Mouse (Mus musculus): ENCODE results near the gene Med1. TPM values are rescaled to one million over a fixed set of nuclear protein-coding genes. Genes with fewer than 3 reads are reported as not detected.
"Not testable (repeated sequence)": the region's sequence is repeated elsewhere in the genome, so short reads cannot be mapped to it uniquely, and the experiment has no call there.

The Med1 gene
- polyA plus RNA-seq, 1 experiment = 29.0 TPM

DNA sequence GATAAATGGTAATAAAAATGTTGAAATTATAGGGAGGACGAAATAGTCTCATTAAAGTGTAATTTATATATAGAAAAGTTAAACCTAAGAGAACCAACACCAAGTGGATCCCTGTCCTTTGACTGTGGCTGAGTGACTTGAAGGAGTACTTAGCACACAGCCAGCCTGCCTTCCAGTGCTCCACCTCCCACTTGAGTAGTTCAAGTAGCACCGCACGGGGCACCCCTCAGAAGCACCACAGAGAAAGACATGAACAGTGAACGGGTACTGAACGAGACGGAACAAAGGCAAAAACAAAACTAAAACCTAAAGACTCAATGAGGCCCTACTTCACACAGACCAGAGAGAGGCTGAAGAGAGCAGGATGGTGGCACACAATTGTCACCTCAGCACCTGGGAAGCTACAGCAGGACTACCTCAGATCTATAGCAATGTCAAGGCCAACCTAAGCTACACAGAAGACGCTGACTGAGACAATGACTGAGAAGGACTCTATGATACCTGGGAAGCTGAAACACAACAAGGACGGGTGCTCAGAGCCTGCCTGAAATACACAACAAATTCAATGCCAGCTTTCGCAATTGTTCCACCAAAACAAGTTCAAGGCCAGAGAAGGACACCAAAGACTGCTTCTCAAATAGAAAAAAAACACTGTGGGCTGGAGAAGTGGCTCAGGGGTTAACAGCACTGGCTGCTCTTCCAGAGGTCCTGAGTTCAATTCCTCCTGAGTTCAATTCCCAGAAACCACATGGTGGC is 5.3 kb downstream of the Med1 start:
- Histone ChIP-seq H3K27ac (ENCODE audit: control insufficient read depth, insufficient read depth, low read length) (no peak overlapping the region), H3K4me1 (replicated peaks; ENCODE audit: control insufficient read depth, insufficient read depth, low read length) (peaks cover 5% of the 10 kb centered on the region), H3K27me3 (ENCODE audit: control insufficient read depth, insufficient read depth, low read length) (no peaks in the 10 kb centered on the region), H3K4me3 (ENCODE audit: control insufficient read depth, insufficient read depth, low read length) (no peak overlapping the region), H3K36me3 (ENCODE audit: control insufficient read depth, insufficient read depth, low read length) (peaks cover 41% of the 10 kb centered on the region)
- WGBS = 96% methylated on average over 9 of the region's 9 CpGs
- TF ChIP-seq CTCF (IDR thresholded peaks at IDR 0.05; ENCODE audit: borderline replicate concordance, control insufficient read depth, extremely low read depth, insufficient read depth, low read length, poor library complexity) = no peak
- no peak for TF ChIP-seq POLR2A (IDR thresholded peaks at IDR 0.05; ENCODE audit: control insufficient read depth, extremely low read depth, insufficient read depth, low read length, poor library complexity)
- DNase-seq = no peak

DNA sequence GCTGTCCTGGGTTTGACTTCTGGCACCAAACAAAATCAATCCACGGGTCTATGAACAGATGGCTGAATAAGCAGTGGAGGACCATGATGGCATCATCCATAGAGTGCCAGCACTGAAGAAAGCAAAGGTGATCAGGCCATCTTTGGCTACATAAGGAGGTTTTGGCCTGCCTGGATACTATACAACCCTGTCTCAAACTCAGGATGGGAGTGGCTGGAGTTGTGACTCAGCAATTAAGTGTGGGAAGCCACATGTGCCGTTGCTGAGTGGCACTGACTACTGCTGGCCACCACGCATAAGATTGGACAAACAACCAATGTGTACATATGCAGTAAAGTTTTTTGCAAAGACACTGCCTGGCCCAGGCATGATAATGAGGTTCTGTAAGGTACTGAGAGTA is 10.9 kb downstream of the Med1 start:
- not testable (repeated sequence) for H3K4me3 ChIP-seq (ENCODE audit: control insufficient read depth, insufficient read depth, low read length); H3K4me1 ChIP-seq (replicated peaks; ENCODE audit: control insufficient read depth, insufficient read depth, low read length); H3K27ac ChIP-seq (ENCODE audit: control insufficient read depth, insufficient read depth, low read length); DNase-seq; H3K27me3 ChIP-seq (ENCODE audit: control insufficient read depth, insufficient read depth, low read length)
- H3K36me3 ChIP-seq (ENCODE audit: control insufficient read depth, insufficient read depth, low read length) = peaks cover 72% of the 10 kb centered on the region
- WGBS = 88% methylated on average over 3 of the region's 3 CpGs

DNA sequence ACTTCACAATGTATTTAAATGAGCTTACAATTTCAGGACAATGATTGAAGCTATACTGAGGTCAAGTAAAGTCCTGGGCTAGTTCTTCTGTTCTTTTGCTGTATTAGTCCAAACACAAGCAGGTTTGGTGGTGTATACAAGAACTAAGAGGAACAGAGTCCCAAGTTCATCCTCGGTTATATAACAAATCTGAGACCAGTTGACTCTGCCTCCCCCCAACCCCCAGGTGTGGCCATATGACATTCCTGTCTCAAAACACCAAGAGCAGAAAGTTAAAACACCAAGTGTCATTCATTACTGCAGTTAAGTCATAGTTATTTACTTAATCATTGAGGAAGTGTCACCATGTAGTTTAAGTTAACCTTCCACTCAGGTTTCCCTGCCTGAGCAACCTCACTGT is 24.7 kb downstream of the Med1 start:
- Histone ChIP-seq H3K27me3 (ENCODE audit: control insufficient read depth, insufficient read depth, low read length) (no peaks in the 10 kb centered on the region), H3K4me3 (ENCODE audit: control insufficient read depth, insufficient read depth, low read length) (no peak overlapping the region), H3K27ac (ENCODE audit: control insufficient read depth, insufficient read depth, low read length) (no peak overlapping the region), H3K36me3 (ENCODE audit: control insufficient read depth, insufficient read depth, low read length) (peaks cover 80% of the 10 kb centered on the region), H3K4me1 (replicated peaks; ENCODE audit: control insufficient read depth, insufficient read depth, low read length) (no peaks in the 10 kb centered on the region)
- WGBS = 84% methylated on average over 1 of the region's 1 CpGs
- TF ChIP-seq CTCF (IDR thresholded peaks at IDR 0.05; ENCODE audit: borderline replicate concordance, control insufficient read depth, extremely low read depth, insufficient read depth, low read length, poor library complexity) (no peak), POLR2A (IDR thresholded peaks at IDR 0.05; ENCODE audit: control insufficient read depth, extremely low read depth, insufficient read depth, low read length, poor library complexity) (no peak)
- DNase-seq = no peak

DNA sequence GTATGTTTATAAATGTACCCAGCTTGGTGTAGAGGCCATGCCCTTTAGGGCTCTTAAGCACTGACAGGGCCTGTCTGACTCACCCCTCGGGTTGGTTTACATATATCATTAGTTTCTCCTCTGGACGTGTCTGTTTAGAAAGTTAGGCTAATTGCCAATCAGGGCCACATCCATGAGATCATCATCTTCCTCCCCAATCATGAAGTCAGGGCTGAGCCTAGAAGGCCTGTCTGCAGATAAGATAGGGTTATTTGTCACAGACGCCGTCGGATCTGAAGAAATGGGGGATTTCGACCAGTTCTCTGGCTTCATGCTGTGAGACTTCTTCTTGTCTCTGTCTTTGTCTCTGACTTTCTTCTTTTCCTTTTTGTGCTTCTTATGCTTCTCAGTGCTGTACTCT is 38.0 kb downstream of the Med1 start:
- WGBS = 95% methylated on average over 6 of the region's 6 CpGs
- TF ChIP-seq POLR2A (IDR thresholded peaks at IDR 0.05; ENCODE audit: control insufficient read depth, extremely low read depth, insufficient read depth, low read length, poor library complexity) = no peak
- TF ChIP-seq CTCF (IDR thresholded peaks at IDR 0.05; ENCODE audit: borderline replicate concordance, control insufficient read depth, extremely low read depth, insufficient read depth, low read length, poor library complexity) = no peak
- Histone ChIP-seq H3K4me3 (ENCODE audit: control insufficient read depth, insufficient read depth, low read length) (no peak overlapping the region), H3K27ac (ENCODE audit: control insufficient read depth, insufficient read depth, low read length) (no peak overlapping the region), H3K36me3 (ENCODE audit: control insufficient read depth, insufficient read depth, low read length) (peaks cover 33% of the 10 kb centered on the region), H3K4me1 (replicated peaks; ENCODE audit: control insufficient read depth, insufficient read depth, low read length) (no peaks in the 10 kb centered on the region), H3K27me3 (ENCODE audit: control insufficient read depth, insufficient read depth, low read length) (no peaks in the 10 kb centered on the region)
- no peak for DNase-seq

DNA sequence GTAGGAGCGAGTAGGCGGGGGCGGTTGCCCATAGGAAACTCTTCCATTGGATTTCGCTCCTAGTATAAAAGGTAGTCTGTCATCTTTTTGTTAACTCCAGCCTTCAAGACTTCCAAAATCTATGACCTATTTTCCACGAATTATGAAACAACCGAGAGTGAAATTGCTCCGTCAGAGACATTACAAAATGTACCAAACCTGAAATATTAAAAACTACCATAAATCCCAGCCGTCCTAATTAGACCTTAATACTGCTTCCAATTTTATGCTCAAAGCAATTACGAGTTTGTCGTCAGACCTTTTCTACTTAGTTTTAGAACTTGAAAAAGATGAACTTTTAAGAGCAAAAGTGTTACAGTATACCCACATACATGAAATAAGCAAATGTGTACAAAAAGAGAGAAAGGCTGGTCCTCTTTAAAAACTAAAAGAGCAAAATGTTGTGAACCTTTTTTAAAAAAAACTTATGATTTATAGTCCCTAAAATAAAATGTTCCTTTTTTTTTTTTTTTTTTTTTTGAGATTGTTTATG is 42.4 kb downstream of the Med1 start:
- 2% methylated on average over 10 of the region's 10 CpGs for WGBS
- peaks cover 8% of the 10 kb centered on the region for H3K4me1 ChIP-seq (replicated peaks; ENCODE audit: control insufficient read depth, insufficient read depth, low read length)
- H3K27ac ChIP-seq (ENCODE audit: control insufficient read depth, insufficient read depth, low read length) = no peak overlapping the region
- TF ChIP-seq CTCF (IDR thresholded peaks at IDR 0.05; ENCODE audit: borderline replicate concordance, control insufficient read depth, extremely low read depth, insufficient read depth, low read length, poor library complexity) (no peak), POLR2A (IDR thresholded peaks at IDR 0.05; ENCODE audit: control insufficient read depth, extremely low read depth, insufficient read depth, low read length, poor library complexity) (no peak)
- no peak overlapping the region for H3K4me3 ChIP-seq (ENCODE audit: control insufficient read depth, insufficient read depth, low read length)
- peaks cover 6% of the 10 kb centered on the region; the same call in 1 of the 2 replicates for H3K36me3 ChIP-seq (ENCODE audit: control insufficient read depth, insufficient read depth, low read length)
- no peaks in the 10 kb centered on the region for H3K27me3 ChIP-seq (ENCODE audit: control insufficient read depth, insufficient read depth, low read length)
- DNase-seq = no peak

DNA sequence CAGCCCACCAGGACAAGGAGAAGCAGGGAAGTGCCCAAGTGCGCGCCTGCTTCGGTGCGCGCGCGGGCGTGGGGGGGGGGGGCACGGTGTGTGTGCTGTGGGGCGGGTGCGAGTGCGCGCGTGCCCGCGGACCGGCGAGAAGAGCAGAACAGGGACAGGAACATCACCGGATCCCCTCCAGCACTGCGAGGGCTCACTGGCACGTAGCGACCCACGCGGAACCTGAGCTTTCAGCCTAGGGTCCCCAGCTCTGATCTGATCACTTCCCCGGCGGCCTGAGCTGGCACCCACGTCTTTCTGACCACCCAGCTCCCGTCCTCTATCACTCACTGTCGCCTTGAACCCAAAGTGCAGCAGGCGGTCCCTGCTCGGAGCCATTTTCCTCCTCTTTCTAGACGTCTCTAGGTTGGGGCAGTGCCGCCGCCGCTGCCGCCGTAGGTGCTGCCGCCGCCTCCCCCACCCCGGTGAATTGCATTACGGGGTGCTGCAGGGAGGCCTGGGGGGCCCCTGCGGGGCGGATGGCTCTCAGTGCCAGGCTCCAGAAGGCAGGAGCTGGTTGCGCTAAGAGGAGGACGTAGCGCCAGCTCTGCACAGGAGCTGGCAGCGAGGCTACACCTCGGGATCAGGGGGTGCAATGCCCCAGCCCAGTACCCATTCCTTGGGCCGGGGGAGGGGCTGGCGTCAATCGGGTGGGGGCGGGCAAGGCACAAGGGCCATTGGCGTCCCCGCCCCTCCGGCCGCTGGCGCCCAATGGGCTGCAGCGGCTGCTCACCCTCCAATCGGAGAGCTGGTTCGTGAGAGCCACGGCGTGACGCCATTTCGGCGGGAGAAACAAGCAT is 43.1 kb downstream of the Med1 start, which contains the start of gene Fbxl20:
Gene Fbxl20 (minus strand): TSS at position 618 of the 839 bp plus-strand sequence.
- TF ChIP-seq POLR2A (IDR thresholded peaks at IDR 0.05; ENCODE audit: control insufficient read depth, extremely low read depth, insufficient read depth, low read length, poor library complexity) = 0 out of 2 replicates have a peak, but pooled peaks have one; percentile 27
- no peak for TF ChIP-seq CTCF (IDR thresholded peaks at IDR 0.05; ENCODE audit: borderline replicate concordance, control insufficient read depth, extremely low read depth, insufficient read depth, low read length, poor library complexity)
- Histone ChIP-seq H3K4me3 (ENCODE audit: control insufficient read depth, insufficient read depth, low read length) (peak within 1 kb of the TSS; percentile 96), H3K4me1 (replicated peaks; ENCODE audit: control insufficient read depth, insufficient read depth, low read length) (peaks cover 8% of the 10 kb centered on the region), H3K27ac (ENCODE audit: control insufficient read depth, insufficient read depth, low read length) (peak within 1 kb of the TSS; percentile 53), H3K36me3 (ENCODE audit: control insufficient read depth, insufficient read depth, low read length) (peaks cover 3% of the 10 kb centered on the region; the same call in 1 of the 2 replicates), H3K27me3 (ENCODE audit: control insufficient read depth, insufficient read depth, low read length) (no peaks in the 10 kb centered on the region)
- DNase-seq = peak; percentile 85
- whole genome bisulfite sequencing = under 1% methylated on average over 64 of the region's 65 CpGs
